ENCODE assay signal across 11 mouse cellular contexts in the genomic region with DNA sequence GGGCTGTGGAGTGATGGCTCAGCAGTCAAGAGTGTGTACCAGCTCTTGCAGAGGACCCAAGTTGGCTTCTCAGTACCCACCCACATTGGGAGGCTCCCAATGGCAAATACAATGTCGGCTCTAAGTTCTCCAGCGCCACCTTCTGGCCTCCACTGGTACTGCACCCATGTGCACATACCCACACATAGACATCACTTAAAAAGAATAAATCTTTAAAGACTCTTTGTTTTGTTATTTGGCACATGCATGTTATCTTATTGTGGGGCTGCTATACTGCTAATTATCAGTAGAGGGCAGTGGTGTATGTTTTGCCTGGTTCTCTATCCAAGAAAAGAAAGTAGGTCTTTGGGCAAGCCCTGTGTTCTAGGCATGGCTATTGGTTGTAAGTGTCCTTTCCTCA.
DNase-seq lines count a peak whose midpoint lies in the region; TF ChIP-seq lines count a peak whose summit lies in the region.
"Had no signal": no experiment of that assay in that cellular context is flagged by ENCODE, and none has a peak within 500 bp of the region (broad histone marks: within the 10 kb centered on the region; RNA-seq: fewer than 3 reads in every experiment).

No protein-coding gene starts in this region.

- no peak for TF ChIP-seq RAD21 in CH12.LX (IDR thresholded peaks at IDR 0.05; ENCODE audit: low read depth, low read length)

- no peak overlapping the region for H3K27ac ChIP-seq in CH12.LX (ENCODE audit: insufficient read depth, low read depth)
- no peak overlapping the region for H3K27ac ChIP-seq in olfactory bulb, adult 2 months (ENCODE audit: insufficient read depth, low read depth, low read length)
- H3K27ac ChIP-seq: neural tube, embryonic 13.5 days had no signal

- H3K9ac ChIP-seq in CH12.LX (ENCODE audit: insufficient read depth, low read depth) = no peak overlapping the region
- H3K9ac ChIP-seq: neural tube, embryonic 13.5 days had no signal

- peaks cover 83% of the 10 kb centered on the region for H3K9me3 ChIP-seq in CH12.LX (replicated peaks; ENCODE audit: low read length)

- in situ Hi-C loops in CH12.LX (cut with MboI; ENCODE audit: low pct_ligation_motif_present, low pct_unique_long_range_greater_than_20kb, low sequenced_read_pairs) = no loop called here

- no peak for TF ChIP-seq EP300 in CH12.LX (IDR thresholded peaks at IDR 0.05; ENCODE audit: low read length)

- H3K79me2 ChIP-seq in CH12.LX (replicated peaks; ENCODE audit: control insufficient read depth, extremely low read depth, insufficient read depth, poor library complexity, severe bottlenecking) = no peaks in the 10 kb centered on the region

- no peaks in the 10 kb centered on the region for H3K27me3 ChIP-seq in CH12.LX (replicated peaks)

- H3K4me2 ChIP-seq in CH12.LX (ENCODE audit: insufficient read depth, low read depth, poor library complexity, severe bottlenecking) = no peak overlapping the region
- H3K4me2 ChIP-seq: neural tube, embryonic 13.5 days had no signal

- H3K4me3 ChIP-seq in CH12.LX (replicated peaks in 1 of 3; ENCODE audit: low read depth in 2 of 3, low read length in 2 of 3, poor library complexity in 1 of 3) = no peak overlapping the region
- no peak overlapping the region for H3K4me3 ChIP-seq in olfactory bulb, adult 2 months (ENCODE audit: insufficient read depth, low read depth, low read length)
- H3K4me3 ChIP-seq: neural tube, embryonic 13.5 days had no signal

- intact Hi-C loops in heart, postnatal 10 days (cut with DNase I) = no loop called here

- no peaks in the 10 kb centered on the region for H3K36me3 ChIP-seq in CH12.LX (replicated peaks in 1 of 2; ENCODE audit: control insufficient read depth in 1 of 2, insufficient read depth in 1 of 2, low read length in 1 of 2)
- H3K36me3 ChIP-seq: neural tube, embryonic 13.5 days had no signal

- peak; percentile 35 for DNase-seq in heart, postnatal 4 days
- no peak for DNase-seq in heart, postnatal 10 days
- DNase-seq in CH12.LX (ENCODE audit: extremely low read depth) = no peak
- peak; percentile 4 for DNase-seq in c-Kit-positive CD71-positive TER-119-positive erythroid progenitor cells, embryonic 14.5 days (ENCODE audit: low spot score)
- no peak for DNase-seq in gastrocnemius, postnatal 25 days
- DNase-seq in T-cell, adult 2 months (ENCODE audit: low spot score) = no peak
- DNase-seq in kidney, adult 11 months = no peak
- DNase-seq: embryo, embryonic 11 days; kidney, adult 9 months had no signal

- no peak for TF ChIP-seq POLR2A in CH12.LX (IDR thresholded peaks at IDR 0.05; ENCODE audit: low read depth, low read length)
- no peak for TF ChIP-seq POLR2A in olfactory bulb, adult 2 months (IDR thresholded peaks at IDR 0.05; ENCODE audit: insufficient read depth, low read depth, low read length)

- TF ChIP-seq CTCF in CH12.LX (conservative IDR thresholded peaks at IDR 0.05 in 1 of 2, IDR thresholded peaks at IDR 0.05 in 1 of 2; ENCODE audit: low read depth in 2 of 2, low read length in 2 of 2) = peak; percentile 9 to 17; a peak in 1 of 4 replicates
- peak; percentile 43; the same call in 1 of the 2 replicates for TF ChIP-seq CTCF in olfactory bulb, adult 2 months (IDR thresholded peaks at IDR 0.05; ENCODE audit: insufficient read depth, low read depth, low read length)

- H3K4me1 ChIP-seq in CH12.LX (ENCODE audit: control insufficient read depth in 1 of 2, insufficient read depth in 2 of 2) = no peaks in the 10 kb centered on the region
- H3K4me1 ChIP-seq in olfactory bulb, adult 2 months (ENCODE audit: control insufficient read depth, insufficient read depth, low read length) = peaks cover 25% of the 10 kb centered on the region

- 47% methylated on average over 2 of the region's 2 CpGs for WGBS in olfactory bulb, adult 2 months

- dilution Hi-C loops in CH12.LX (cut with MboI; ENCODE audit: extremely low pct_ligation_motif_present, extremely low pct_unique_long_range_greater_than_20kb, low sequenced_read_pairs) = no loop called here

TF ChIP-seq in CH12.LX, 34 proteins besides CTCF, POLR2A, EP300 and RAD21:
- TF ChIP-seq ZC3H11A (IDR thresholded peaks at IDR 0.05; ENCODE audit: low read depth, low read length) (no peak), MYC (IDR thresholded peaks at IDR 0.05; ENCODE audit: low read depth, low read length) (no peak), ELF1 (IDR thresholded peaks at IDR 0.05; ENCODE audit: low read depth, low read length) (no peak)

Comparison
In these comparisons a context has a peak if more than half of its experiments do, and no peak if none do; other contexts are left out.
1. DNase-seq: peak in heart, postnatal 4 days (single experiment) and c-Kit-positive CD71-positive TER-119-positive erythroid progenitor cells, embryonic 14.5 days (single experiment); none in heart, postnatal 10 days (0 of 2), CH12.LX (single experiment), gastrocnemius, postnatal 25 days (single experiment), T-cell, adult 2 months (single experiment) and kidney, adult 11 months (single experiment).